In the genomic region with DNA sequence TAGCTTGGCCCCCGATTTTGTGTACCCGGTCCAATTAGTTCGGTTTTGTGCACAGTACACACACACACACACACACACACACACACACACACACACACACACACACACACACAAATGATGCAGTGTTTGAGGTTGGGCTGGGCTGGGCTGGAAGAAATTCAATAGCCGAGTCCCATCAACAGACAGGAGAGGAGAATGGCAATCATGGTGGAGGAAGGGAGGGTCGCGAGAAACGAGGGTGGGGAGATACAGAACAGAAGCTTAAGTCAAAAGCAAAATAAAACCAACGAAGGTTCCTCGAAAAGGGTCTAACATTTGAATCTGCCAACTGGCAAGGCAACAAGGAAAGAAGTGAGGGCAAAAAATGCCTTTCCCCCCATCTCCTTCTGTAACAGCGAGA, we compare ENCODE assay signal across 7 mouse cellular contexts. TPM values are rescaled to one million over a fixed set of nuclear protein-coding genes. Genes with fewer than 3 reads are reported as not detected.
A peak's percentile ranks its signal among the peaks of the same experiment; 100 is the strongest.
DNase-seq lines count a peak whose midpoint lies in the region; ATAC-seq and TF ChIP-seq lines count a peak whose summit lies in the region.

No protein-coding gene starts in this region.

- no peak for TF ChIP-seq CTCF in brain, embryonic 14.5 days (IDR thresholded peaks at IDR 0.05; ENCODE audit: borderline replicate concordance, extremely low read depth, insufficient read depth, insufficient read length)

- no peaks in the 10 kb centered on the region for H3K9me3 ChIP-seq in forebrain, embryonic 13.5 days (replicated peaks)
- no peaks in the 10 kb centered on the region for H3K9me3 ChIP-seq in limb, embryonic 14.5 days (ENCODE audit: control insufficient read depth, low read length)

- H3K27me3 ChIP-seq in forebrain, embryonic 13.5 days: no peaks in the 10 kb centered on the region
- no peaks in the 10 kb centered on the region for H3K27me3 ChIP-seq in limb, embryonic 14.5 days (ENCODE audit: control insufficient read depth, insufficient read depth, low read length)

- H3K27ac ChIP-seq in forebrain, embryonic 13.5 days: no peak overlapping the region
- H3K27ac ChIP-seq in limb, embryonic 14.5 days (replicated peaks; ENCODE audit: low read depth, low read length): no peak overlapping the region

- H3K36me3 ChIP-seq in forebrain, embryonic 13.5 days (ENCODE audit: poor library complexity, severe bottlenecking): no peaks in the 10 kb centered on the region
- H3K36me3 ChIP-seq in limb, embryonic 14.5 days (ENCODE audit: control insufficient read depth, insufficient read depth, low read length): no peaks in the 10 kb centered on the region

- no peak for TF ChIP-seq POLR2A in brain, embryonic 14.5 days (IDR thresholded peaks at IDR 0.05; ENCODE audit: borderline replicate concordance, extremely low read depth, insufficient read depth, insufficient read length, poor library complexity, severe bottlenecking)
- no peak for TF ChIP-seq POLR2A in limb, embryonic 14.5 days (IDR thresholded peaks at IDR 0.05; ENCODE audit: borderline replicate concordance, extremely low read depth, insufficient read depth, insufficient read length)

- peak; percentile 61 for DNase-seq in brain, adult 2 months (ENCODE audit: low read depth, low spot score)
- DNase-seq in brain, embryonic 14.5 days (ENCODE audit: low read depth): peak; percentile 57
- no peak for DNase-seq in limb, embryonic 14.5 days (ENCODE audit: low spot score)
- no peak for DNase-seq in gastrocnemius, postnatal 10 days
- no peak for DNase-seq in gastrocnemius, postnatal 25 days
- DNase-seq in adrenal gland, adult 2 months: no peak

- H3K4me2 ChIP-seq in forebrain, embryonic 13.5 days: peak overlapping the region; percentile 66
- peak overlapping the region; percentile 93; the same call in 1 of the 2 replicates for H3K4me2 ChIP-seq in limb, embryonic 14.5 days (replicated peaks; ENCODE audit: low read depth, low read length, severe bottlenecking)

- peak overlapping the region; percentile 78 for H3K9ac ChIP-seq in forebrain, embryonic 13.5 days
- no peak overlapping the region for H3K9ac ChIP-seq in limb, embryonic 14.5 days (ENCODE audit: low read depth, low read length, severe bottlenecking)

- H3K4me1 ChIP-seq in forebrain, embryonic 13.5 days: peaks cover 3% of the 10 kb centered on the region; the same call in 1 of the 2 replicates
- no peaks in the 10 kb centered on the region for H3K4me1 ChIP-seq in limb, embryonic 14.5 days (ENCODE audit: control insufficient read depth, insufficient read depth, low read length)

- H3K4me3 ChIP-seq in forebrain, embryonic 13.5 days: peak overlapping the region; percentile 68
- no peak overlapping the region for H3K4me3 ChIP-seq in limb, embryonic 14.5 days (replicated peaks; ENCODE audit: low read length)

- no peak for ATAC-seq in forebrain, embryonic 13.5 days
- ATAC-seq in limb, embryonic 14.5 days (ENCODE audit: low FRiP score, low read depth): no peak

- WGBS in forebrain, embryonic 13.5 days: 18% methylated on average over 10 of the region's 10 CpGs
- WGBS in limb, embryonic 14.5 days: 32% methylated on average over 10 of the region's 10 CpGs

RNA-seq across cellular contexts. Expression of a gene that starts 1.6 kb away (rescaled TPM):
- polyA plus RNA-seq in brain, embryonic 14.5 days (2012; rRNA removed): 26.7 and 39.9 TPM in 2 replicates
- polyA plus RNA-seq in forebrain, embryonic 13.5 days (2015; fragmentation: Nextera tagmentation; extraction: Ambion mirVana): 13.3 and 16.3 TPM in 2 replicates
- 1.4 and 1.6 TPM in 2 replicates for polyA plus RNA-seq in limb, embryonic 14.5 days (2012; rRNA removed)
- polyA plus RNA-seq in limb, embryonic 14.5 days (2014; fragmentation: Nextera tagmentation; extraction: Ambion mirVana): 1.2 and 1.3 TPM in 2 replicates
- under 1 TPM; 0.28 to 0.45 TPM for total RNA-seq in gastrocnemius, postnatal 10 days (2021)
- total RNA-seq in gastrocnemius, postnatal 25 days (2021): under 1 TPM; 0.10 to 0.19 TPM
- total RNA-seq in adrenal gland, adult 2 months (2021): 1 to 10 TPM; 1.9 TPM
- 0.11 and 0.29 TPM in 2 replicates for polyA plus RNA-seq in adrenal gland, adult 2 months (2012; rRNA removed)

Comparison
In these comparisons a context has a peak if more than half of its experiments do, and no peak if none do; other contexts are left out.
1. DNase-seq: peak in brain, adult 2 months (single experiment) and brain, embryonic 14.5 days (single experiment); none in limb, embryonic 14.5 days (single experiment), gastrocnemius, postnatal 10 days (single experiment), gastrocnemius, postnatal 25 days (single experiment) and adrenal gland, adult 2 months (single experiment).